Mouse (Mus musculus) adrenal gland, adult 2 months (tissue): ENCODE results near the gene 1110025L11Rik. TPM values are rescaled to one million over a fixed set of nuclear protein-coding genes. Genes with fewer than 3 reads are reported as not detected.
"Not testable (repeated sequence)": the region's sequence is repeated elsewhere in the genome, so short reads cannot be mapped to it uniquely, and the experiment has no call there.

Source experiments
- DNase-seq: peaks from one replicate; pipeline ENCODE4 v3.0.0; 2021
- long read RNA-seq: library from polyadenylated mRNA; stranded (forward); transcript quantifications from one replicate; pipeline ENCODE4 v2.0.0, GENCODE M21; 2021
- polyA plus RNA-seq: library from polyadenylated mRNA; depleted of rRNA; stranded (reverse); fragments of >200 nt; gene quantifications from 2 replicates; pipeline ENCODE4 v1.2.3, GENCODE M21; 2012; rRNA removed
- total RNA-seq, 2 experiments: library from RNA; stranded (reverse); gene quantifications; 2 replicates each; pipeline ENCODE4 v1.2.3; 2021

Gene 1110025L11Rik
- not detected for total RNA-seq
- polyA plus RNA-seq = not detected in 2 replicates
- long read RNA-seq = 0 reads

DNA sequence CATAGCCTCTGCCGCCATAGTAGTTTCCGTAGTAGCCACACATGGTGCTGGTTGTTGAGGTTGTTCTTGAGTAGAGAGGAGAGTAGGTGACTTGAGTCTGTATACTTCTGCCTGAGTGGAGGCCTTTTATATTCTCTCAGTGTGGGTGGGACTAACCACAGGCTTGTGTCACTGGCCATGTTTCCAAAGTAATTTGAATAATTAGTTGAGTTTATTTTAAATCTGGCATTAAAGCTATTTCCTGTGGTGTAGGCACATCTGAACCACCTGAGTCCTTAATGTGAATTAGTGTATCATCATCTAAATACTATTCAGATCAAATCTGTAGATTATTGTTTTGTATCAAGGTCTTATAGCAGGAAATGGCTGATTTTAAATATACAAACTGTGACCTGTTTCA, at the start of gene 1110025L11Rik:
TSS of gene 1110025L11Rik (minus strand) at position 101 of the 400 bp plus-strand sequence.
- not testable (repeated sequence) for DNase-seq

DNA sequence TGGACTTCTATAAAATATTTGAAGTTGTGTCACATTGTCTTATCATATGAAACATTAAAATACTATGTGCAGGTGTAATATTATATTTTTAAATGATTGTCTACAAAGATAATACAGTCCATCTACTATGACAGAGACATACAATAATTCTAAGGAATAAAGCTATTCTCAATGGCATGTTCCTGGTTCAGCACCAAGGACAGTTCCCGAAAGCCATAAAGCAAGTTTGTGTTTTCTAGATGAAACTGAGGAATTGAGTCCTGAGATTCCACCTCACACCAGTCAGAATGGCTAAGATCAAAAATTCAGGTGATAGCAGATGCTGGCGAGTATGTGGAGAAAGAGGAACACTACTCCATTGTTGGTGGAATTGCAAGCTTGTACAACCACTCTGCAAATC, 7.2 kb upstream of the 1110025L11Rik start:
- DNase-seq = peak; percentile 2

DNA sequence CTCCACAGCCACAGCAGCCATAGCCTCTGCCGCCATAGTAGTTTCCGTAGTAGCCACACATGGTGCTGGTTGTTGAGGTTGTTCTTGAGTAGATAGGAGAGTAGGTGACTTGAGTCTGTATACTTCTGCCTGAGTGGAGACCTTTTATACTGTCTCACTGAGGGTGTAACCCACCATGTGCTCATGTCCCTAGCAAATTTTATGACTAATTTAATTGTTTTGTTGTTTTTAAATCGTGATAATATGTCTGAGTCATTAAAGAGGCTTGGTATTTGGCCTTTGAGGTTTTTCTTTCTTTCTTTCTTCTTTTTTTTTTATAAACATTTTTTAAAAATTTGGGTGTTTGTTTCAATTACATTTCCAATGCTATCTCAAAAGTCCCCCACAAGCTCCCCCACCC, 16.0 kb downstream of the 1110025L11Rik start, which contains the start of gene Krtap6-5:
TSS of gene Krtap6-5 (minus strand) at position 101 of the 400 bp plus-strand sequence.
- DNase-seq = no peak

DNA sequence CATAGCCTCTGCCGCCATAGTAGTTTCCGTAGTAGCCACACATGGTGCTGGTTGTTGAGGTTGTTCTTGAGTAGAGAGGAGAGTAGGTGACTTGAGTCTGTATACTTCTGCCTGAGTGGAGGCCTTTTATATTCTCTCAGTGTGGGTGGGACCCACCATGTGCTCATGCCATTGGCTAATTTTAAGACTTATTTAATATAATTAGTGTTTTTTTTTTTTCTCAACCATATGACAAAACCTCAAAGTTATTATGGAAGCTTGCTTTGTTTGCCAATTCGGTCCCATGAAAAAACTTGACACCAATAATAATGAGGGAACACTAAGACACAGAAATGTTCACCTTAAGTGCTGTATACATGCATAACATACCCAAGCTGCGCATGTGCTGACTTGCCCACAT, 22.4 kb downstream of the 1110025L11Rik start, which contains the start of gene Gm10228:
TSS of gene Gm10228 (minus strand) at position 101 of the 400 bp plus-strand sequence.
- not testable (repeated sequence) for DNase-seq

DNA sequence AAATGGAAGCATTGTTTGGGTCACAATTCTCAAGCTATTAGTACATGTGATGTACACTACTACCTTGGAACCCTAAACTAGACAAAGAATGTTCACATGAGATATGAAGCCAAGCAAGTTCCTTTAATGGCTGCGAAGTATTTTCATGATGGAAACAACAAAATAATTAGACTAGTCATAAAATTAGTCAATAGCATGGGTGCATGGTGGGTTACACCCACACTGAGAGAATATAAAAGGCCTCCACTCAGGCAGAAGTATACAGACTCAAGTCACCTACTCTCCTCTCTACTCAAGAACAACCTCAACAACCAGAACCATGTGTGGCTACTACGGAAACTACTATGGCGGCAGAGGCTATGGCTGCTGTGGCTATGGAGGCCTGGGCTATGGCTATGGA, 32.4 kb downstream of the 1110025L11Rik start, which contains the start of gene Krtap6-1:
TSS of gene Krtap6-1 (plus strand) at position 301 of the 400 bp plus-strand sequence.
- not testable (repeated sequence) for DNase-seq

DNA sequence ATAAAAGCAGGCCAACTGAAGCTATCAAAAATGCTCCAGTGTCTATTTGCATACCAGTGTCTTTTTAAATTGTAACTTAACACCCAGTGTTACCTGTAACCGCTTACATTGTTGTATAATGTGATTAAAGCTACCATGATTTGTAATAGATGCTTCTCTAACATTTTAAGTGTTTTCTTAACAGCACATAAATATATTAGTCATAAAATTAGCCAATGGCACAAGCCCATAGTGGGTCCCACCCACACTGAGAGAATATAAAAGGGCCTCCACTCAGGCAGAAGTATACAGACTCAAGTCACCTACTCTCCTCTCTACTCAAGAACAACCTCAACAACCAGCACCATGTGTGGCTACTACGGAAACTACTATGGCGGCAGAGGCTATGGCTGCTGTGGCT, 48.8 kb downstream of the 1110025L11Rik start, which contains the start of gene Gm10229:
TSS of gene Gm10229 (plus strand) at position 301 of the 400 bp plus-strand sequence.
- not testable (repeated sequence) for DNase-seq

DNA sequence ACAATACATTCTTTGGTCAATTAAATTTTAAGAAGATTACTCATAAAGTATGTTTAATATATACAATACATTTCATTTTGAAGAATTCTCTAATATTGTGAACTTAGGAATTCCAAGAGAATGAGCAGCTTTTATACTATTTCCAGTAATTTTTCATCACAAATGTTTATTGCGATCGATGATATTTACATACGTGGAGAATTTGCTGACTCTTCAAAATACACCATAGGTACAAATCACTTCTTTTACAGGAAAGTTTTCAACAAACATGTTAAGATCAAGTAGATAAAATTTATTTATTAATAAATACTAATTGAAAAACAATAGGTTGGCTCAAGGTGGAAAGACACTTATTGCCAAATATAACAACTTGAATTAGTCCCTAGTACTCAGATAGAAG, 49.8 kb downstream of the 1110025L11Rik start:
- DNase-seq = no peak

Other genes with a start within 250 kb of the 1110025L11Rik start
- gene Krtap15, start 243.8 kb downstream of the 1110025L11Rik start, total RNA-seq = not detected
- gene Krtap15, start 243.8 kb downstream of the 1110025L11Rik start, polyA plus RNA-seq = not detected in 2 replicates
- not detected for gene Krtap14, start 237.9 kb downstream of the 1110025L11Rik start, total RNA-seq
- gene Krtap14, start 237.9 kb downstream of the 1110025L11Rik start, polyA plus RNA-seq = not detected in 2 replicates
- gene Krtap19-1, start 194.6 kb downstream of the 1110025L11Rik start, total RNA-seq = not detected
- not detected in 2 replicates for gene Krtap19-1, start 194.6 kb downstream of the 1110025L11Rik start, polyA plus RNA-seq
- not detected for gene Krtap19-2, start 189.7 kb downstream of the 1110025L11Rik start, total RNA-seq
- not detected in 2 replicates for gene Krtap19-2, start 189.7 kb downstream of the 1110025L11Rik start, polyA plus RNA-seq
- not detected for gene Krtap19-3, start 186.0 kb downstream of the 1110025L11Rik start, total RNA-seq
- not detected in 2 replicates for gene Krtap19-3, start 186.0 kb downstream of the 1110025L11Rik start, polyA plus RNA-seq
- not detected for gene Krtap19-4, start 178.9 kb downstream of the 1110025L11Rik start, total RNA-seq
- not detected in 2 replicates for gene Krtap19-4, start 178.9 kb downstream of the 1110025L11Rik start, polyA plus RNA-seq
- not detected for gene Krtap19-5, start 167.5 kb downstream of the 1110025L11Rik start, total RNA-seq
- gene Krtap19-5, start 167.5 kb downstream of the 1110025L11Rik start, polyA plus RNA-seq = not detected in 2 replicates
- not detected for gene Krtap19-9b, start 131.7 kb downstream of the 1110025L11Rik start, total RNA-seq
- gene Krtap19-9b, start 131.7 kb downstream of the 1110025L11Rik start, polyA plus RNA-seq = not detected in 2 replicates
- gene Krtap16-3, start 101.1 kb downstream of the 1110025L11Rik start, total RNA-seq = not detected
- not detected in 2 replicates for gene Krtap16-3, start 101.1 kb downstream of the 1110025L11Rik start, polyA plus RNA-seq
- not detected for gene Krtap22-2, start 53.2 kb downstream of the 1110025L11Rik start, total RNA-seq
- not detected in 2 replicates for gene Krtap22-2, start 53.2 kb downstream of the 1110025L11Rik start, polyA plus RNA-seq
- not detected for gene Gm10229, start 48.7 kb downstream of the 1110025L11Rik start, total RNA-seq
- not detected in 2 replicates for gene Gm10229, start 48.7 kb downstream of the 1110025L11Rik start, polyA plus RNA-seq
- not detected for gene Krtap6-1, start 32.3 kb downstream of the 1110025L11Rik start, total RNA-seq
- gene Krtap6-1, start 32.3 kb downstream of the 1110025L11Rik start, polyA plus RNA-seq = not detected in 2 replicates
- gene Gm10228, start 22.5 kb downstream of the 1110025L11Rik start, total RNA-seq = not detected
- gene Gm10228, start 22.5 kb downstream of the 1110025L11Rik start, polyA plus RNA-seq = not detected in 2 replicates
- not detected for gene Krtap6-5, start 16.1 kb downstream of the 1110025L11Rik start, total RNA-seq
- gene Krtap6-5, start 16.1 kb downstream of the 1110025L11Rik start, polyA plus RNA-seq = not detected in 2 replicates
- gene Krtap6-3, start 20.0 kb upstream of the 1110025L11Rik start, total RNA-seq = not detected
- not detected in 2 replicates for gene Krtap6-3, start 20.0 kb upstream of the 1110025L11Rik start, polyA plus RNA-seq
- not detected for gene Gm6358, start 76.8 kb upstream of the 1110025L11Rik start, total RNA-seq
- not detected in 2 replicates for gene Gm6358, start 76.8 kb upstream of the 1110025L11Rik start, polyA plus RNA-seq
- not detected for gene Gm10061, start 87.1 kb upstream of the 1110025L11Rik start, total RNA-seq
- gene Gm10061, start 87.1 kb upstream of the 1110025L11Rik start, polyA plus RNA-seq = not detected in 2 replicates
- gene Gm9789, start 94.0 kb upstream of the 1110025L11Rik start, total RNA-seq = not detected
- gene Gm9789, start 94.0 kb upstream of the 1110025L11Rik start, polyA plus RNA-seq = not detected in 2 replicates
- not detected for gene Gm7735, start 105.5 kb upstream of the 1110025L11Rik start, total RNA-seq
- gene Gm7735, start 105.5 kb upstream of the 1110025L11Rik start, polyA plus RNA-seq = not detected in 2 replicates
- gene 1110057P08Rik, start 110.7 kb upstream of the 1110025L11Rik start, total RNA-seq = not detected
- gene 1110057P08Rik, start 110.7 kb upstream of the 1110025L11Rik start, polyA plus RNA-seq = not detected in 2 replicates
- not detected for gene Krtap20-2, start 141.9 kb upstream of the 1110025L11Rik start, total RNA-seq
- not detected in 2 replicates for gene Krtap20-2, start 141.9 kb upstream of the 1110025L11Rik start, polyA plus RNA-seq